Mouse (Mus musculus): Measurements from ENCODE around the gene Fgl2. TPM values are rescaled to one million over a fixed set of nuclear protein-coding genes. Genes with fewer than 3 reads are reported as not detected.
A peak's percentile ranks its signal among the peaks of the same experiment; 100 is the strongest.

Fgl2 gene
- polyA plus RNA-seq, 1 experiment, result 0.15 TPM

DNA sequence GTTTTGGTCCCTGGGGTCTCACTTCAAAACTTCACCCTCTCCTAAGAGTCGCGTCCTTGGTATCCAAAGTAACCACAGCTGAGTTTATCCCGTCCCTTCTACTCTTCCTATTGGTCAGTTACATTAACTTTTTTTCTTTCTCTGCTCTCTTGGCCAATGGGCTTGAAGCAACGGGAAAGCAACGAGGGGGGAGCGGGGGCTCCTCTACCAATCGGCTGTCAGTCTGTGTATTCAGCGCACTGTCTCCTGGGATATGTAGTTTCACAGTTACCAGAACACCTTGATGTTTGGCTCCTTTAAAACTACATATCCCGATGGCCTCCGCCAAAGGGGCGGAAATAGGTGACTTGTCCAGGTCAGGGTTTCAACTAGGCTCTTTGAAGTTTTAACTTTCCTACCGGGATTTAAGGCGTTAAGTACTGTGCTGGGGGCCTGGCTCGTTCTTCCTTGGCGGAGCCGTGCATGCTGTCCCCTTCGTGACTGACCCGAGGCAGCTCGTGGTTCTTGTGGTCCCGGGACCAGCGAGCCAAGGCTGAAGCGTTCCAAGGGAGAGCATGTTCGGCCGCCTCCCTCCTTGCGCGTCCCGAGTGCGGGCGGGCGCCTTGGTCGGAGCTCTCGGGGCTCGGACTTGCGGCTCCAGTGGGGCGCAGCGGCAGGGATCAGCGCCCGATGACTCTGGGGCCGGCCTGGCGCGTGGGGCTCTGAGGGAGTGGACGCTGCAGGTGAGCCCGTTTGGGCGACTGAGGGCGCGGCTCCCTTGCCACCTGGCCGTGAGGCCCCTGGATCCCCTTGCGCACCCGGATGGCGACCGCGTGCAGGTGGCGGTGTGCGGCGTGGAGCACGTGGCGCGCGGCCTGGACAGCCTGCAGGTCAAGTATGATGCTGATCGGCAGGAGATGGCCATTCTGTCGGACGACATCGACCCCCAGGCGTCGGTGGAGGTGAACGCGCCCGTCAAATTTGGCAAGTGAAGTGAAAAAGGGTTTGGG is 52.5 kb downstream of the Fgl2 start, which contains the start of the genes Ccdc146 and Fam185a:
Gene Ccdc146, minus strand, starts transcription at position 64 of the 989 bp plus-strand sequence.
Gene Fam185a, plus strand, starts transcription at position 345 of the 989 bp plus-strand sequence.
- no peak within 1 kb of the TSS for H3K27ac ChIP-seq (ENCODE audit: insufficient read depth, low read length)
- H3K4me1 ChIP-seq (ENCODE audit: control insufficient read depth, insufficient read depth, low read length), result peaks cover 1% of the 10 kb centered on the region
- no peaks in the 10 kb centered on the region for H3K9me3 ChIP-seq (replicated peaks; ENCODE audit: control insufficient read depth, insufficient read depth, low read length, poor library complexity, severe bottlenecking)
- H3K36me3 ChIP-seq (ENCODE audit: control insufficient read depth, insufficient read depth, low read length, poor library complexity, severe bottlenecking), result peaks cover 2% of the 10 kb centered on the region; the same call in 1 of the 2 replicates
- H3K9ac ChIP-seq (ENCODE audit: low read depth, poor library complexity, severe bottlenecking), result peak within 1 kb of the TSS; percentile 78
- no peaks in the 10 kb centered on the region for H3K27me3 ChIP-seq (ENCODE audit: control insufficient read depth, insufficient read depth, low read length, poor library complexity, severe bottlenecking)
- H3K4me3 ChIP-seq (ENCODE audit: low read depth, low read length), result peak within 1 kb of the TSS; percentile 87
- TF ChIP-seq EP300 (IDR thresholded peaks at IDR 0.05; ENCODE audit: insufficient read depth, low read depth, low read length) (no peak), POLR2A (IDR thresholded peaks at IDR 0.05; ENCODE audit: insufficient read depth, low read length) (no peak), CTCF (IDR thresholded peaks at IDR 0.05; ENCODE audit: low read depth, low read length) (no peak)

DNA sequence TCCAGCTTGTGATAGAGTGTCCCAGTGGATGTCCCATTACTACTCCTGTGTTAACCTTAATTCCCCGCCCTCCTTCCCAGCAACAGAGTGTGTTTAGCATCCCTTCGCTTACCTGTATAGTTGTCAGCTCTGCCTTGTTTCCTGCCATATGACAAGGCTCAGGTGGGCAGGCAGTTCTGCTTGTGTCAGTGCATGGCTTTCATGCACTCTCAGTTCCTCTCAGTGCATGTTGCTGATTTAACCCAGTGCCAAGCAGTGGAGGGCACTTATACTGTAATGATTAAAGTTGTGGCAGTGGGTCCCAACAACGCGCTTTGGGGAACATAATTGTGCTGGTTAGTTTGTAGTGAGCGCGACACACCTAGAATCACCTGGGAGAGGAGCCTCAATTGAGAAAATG is 54.2 kb downstream of the Fgl2 start:
- peaks cover 1% of the 10 kb centered on the region for H3K4me1 ChIP-seq (ENCODE audit: control insufficient read depth, insufficient read depth, low read length)
- H3K4me3 ChIP-seq (ENCODE audit: low read depth, low read length), result no peak overlapping the region
- no peak overlapping the region for H3K9ac ChIP-seq (ENCODE audit: low read depth, poor library complexity, severe bottlenecking)

More for the DNA sequence above, 54.2 kb downstream of the Fgl2 start:
- H3K36me3 ChIP-seq (ENCODE audit: control insufficient read depth, insufficient read depth, low read length, poor library complexity, severe bottlenecking), result peaks cover 6% of the 10 kb centered on the region
- H3K27me3 ChIP-seq (ENCODE audit: control insufficient read depth, insufficient read depth, low read length, poor library complexity, severe bottlenecking), result no peaks in the 10 kb centered on the region
- TF ChIP-seq EP300 (IDR thresholded peaks at IDR 0.05; ENCODE audit: insufficient read depth, low read depth, low read length) (no peak), POLR2A (IDR thresholded peaks at IDR 0.05; ENCODE audit: insufficient read depth, low read length) (no peak), CTCF (IDR thresholded peaks at IDR 0.05; ENCODE audit: low read depth, low read length) (no peak)
- no peak overlapping the region for H3K27ac ChIP-seq (ENCODE audit: insufficient read depth, low read length)
- no peaks in the 10 kb centered on the region for H3K9me3 ChIP-seq (replicated peaks; ENCODE audit: control insufficient read depth, insufficient read depth, low read length, poor library complexity, severe bottlenecking)

Other genes with a start within 250 kb of the Fgl2 start
- gene Gsap, start 186.4 kb upstream of the Fgl2 start, polyA plus RNA-seq (2011; ENCODE audit: insufficient read depth, insufficient read length, low read depth, missing spikeins), result 6.9 and 8.9 TPM in 2 replicates
- not detected in 2 replicates for gene Ccdc146, start 52.0 kb downstream of the Fgl2 start, polyA plus RNA-seq (2011; ENCODE audit: insufficient read depth, insufficient read length, low read depth, missing spikeins)
- 21.4 and 22.9 TPM in 2 replicates for gene Fam185a, start 52.3 kb downstream of the Fgl2 start, polyA plus RNA-seq (2011; ENCODE audit: insufficient read depth, insufficient read length, low read depth, missing spikeins)
- gene Lrrc17, start 170.9 kb downstream of the Fgl2 start, polyA plus RNA-seq (2011; ENCODE audit: insufficient read depth, insufficient read length, low read depth, missing spikeins), result 0.73 TPM in 1 of 2 replicates, not detected in the other

All from ES-Bruce4 (cell line).